Mouse (Mus musculus) embryonic facial prominence, embryonic 10.5 days (tissue): ENCODE measurements around the gene Lrp1. TPM values are rescaled to one million over a fixed set of nuclear protein-coding genes. Genes with fewer than 3 reads are reported as not detected.

Source experiments
- DNase-seq: peaks from one replicate; pipeline ENCODE4 v3.0.0-alpha.2; 2017; ENCODE audit warnings: low spot score
- H3K27ac ChIP-seq: fragments of 300-500 bp; sonication (generic); replicated peaks from 2 replicates; pipeline ENCODE4 v1.5.1; 2016; ENCODE audit warnings: mild to moderate bottlenecking
- H3K27me3 ChIP-seq: fragments of 300-500 bp; sonication (generic); replicated peaks from 2 replicates; pipeline ENCODE4 v1.6.1; 2016; ENCODE audit warnings: low read depth, mild to moderate bottlenecking; ENCODE audit not compliant: poor library complexity, severe bottlenecking
- H3K36me3 ChIP-seq: fragments of 300-500 bp; sonication (generic); replicated peaks from 2 replicates; pipeline ENCODE4 v1.6.1; 2016; ENCODE audit warnings: mild to moderate bottlenecking, moderate library complexity
- H3K4me1 ChIP-seq: fragments of 300-500 bp; sonication (generic); 2 replicates; pipeline ENCODE4 v1.6.1; 2016
- H3K4me3 ChIP-seq: fragments of 300-500 bp; sonication (generic); 2 replicates; pipeline ENCODE4 v1.5.1; 2016; ENCODE audit warnings: mild to moderate bottlenecking, moderate library complexity
- H3K9me3 ChIP-seq: fragments of 300-500 bp; sonication (generic); 2 replicates; pipeline ENCODE4 v1.6.1; 2016; ENCODE audit warnings: mild to moderate bottlenecking
- WGBS: fragments of 180-500 bp; shearing (Covaris S2); methylation state at CpG from one replicate; pipeline ENCODE4 v1.1.7; 2016; 5-methylcytosine and 5-hydroxymethylcytosine counted together
- polyA plus RNA-seq: library from polyadenylated mRNA; unstranded; fragments of >200 nt; fragmentation: Nextera tagmentation; extraction: Ambion mirVana; gene quantifications from 2 replicates; pipeline ENCODE4 v1.2.1, GENCODE M21; 2016

Lrp1 gene
- polyA plus RNA-seq, 1 experiment from 2014 or later, result 70.6 TPM

GRCm38 (mm10) chr10:127605251-127605547 lies 15.7 kb downstream of the Lrp1 start:
- Histone ChIP-seq H3K27me3 (no peaks in the 10 kb centered on the region), H3K36me3 (peaks cover 99% of the 10 kb centered on the region), H3K4me3 (no peak overlapping the region), H3K27ac (no peak overlapping the region), H3K4me1 (peaks cover 58% of the 10 kb centered on the region), H3K9me3 (no peaks in the 10 kb centered on the region)
- 83% methylated on average over 8 of the region's 8 CpGs for WGBS
- DNase-seq, result no peak

- Histone ChIP-seq H3K27me3 (no peaks in the 10 kb centered on the region), H3K4me3 (no peak overlapping the region), H3K4me1 (peaks cover 58% of the 10 kb centered on the region), H3K36me3 (peaks cover 99% of the 10 kb centered on the region), H3K9me3 (no peaks in the 10 kb centered on the region), H3K27ac (no peak overlapping the region)
- WGBS, result 61% methylated on average over 15 of the region's 15 CpGs
- no peak for DNase-seq
Observed at GRCm38 (mm10) chr10:127604465-127605250, 16.3 kb downstream of the Lrp1 start.

- H3K27me3 ChIP-seq, result no peaks in the 10 kb centered on the region
- H3K4me1 ChIP-seq, result peaks cover 59% of the 10 kb centered on the region
- WGBS, result 68% methylated on average over 13 of the region's 13 CpGs
- peak overlapping the region; percentile 54; the same call in 1 of the 2 replicates for H3K27ac ChIP-seq
- H3K9me3 ChIP-seq, result no peaks in the 10 kb centered on the region
- no peak overlapping the region for H3K4me3 ChIP-seq
- no peak for DNase-seq
- peaks cover 97% of the 10 kb centered on the region for H3K36me3 ChIP-seq
Observed at GRCm38 (mm10) chr10:127603437-127604371, 17.2 kb downstream of the Lrp1 start.

DNA sequence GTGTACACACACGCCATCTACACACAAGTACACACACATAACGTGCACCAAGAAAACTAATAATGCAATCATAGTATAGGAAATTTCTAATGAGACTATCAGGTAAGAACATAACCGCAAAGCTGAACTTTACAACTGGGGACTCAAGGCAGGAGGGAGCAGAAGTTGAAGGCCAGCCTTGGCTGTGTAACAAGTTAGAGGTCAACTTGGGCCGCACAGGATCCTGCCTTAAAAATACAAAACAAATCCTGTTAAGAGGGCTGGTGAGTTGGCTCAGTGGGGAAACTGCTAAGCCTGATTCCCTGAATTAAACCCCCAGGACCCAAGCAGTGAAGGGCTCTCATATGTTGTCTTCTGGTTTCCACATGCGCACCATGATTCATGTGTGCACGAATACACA lies 18.8 kb downstream of the Lrp1 start:
- no peak overlapping the region for H3K27ac ChIP-seq
- no peaks in the 10 kb centered on the region for H3K27me3 ChIP-seq
- H3K9me3 ChIP-seq, result no peaks in the 10 kb centered on the region
- WGBS, result 93% methylated on average over 6 of the region's 6 CpGs
- no peak overlapping the region for H3K4me3 ChIP-seq
- DNase-seq, result no peak
- peaks cover 70% of the 10 kb centered on the region for H3K4me1 ChIP-seq
- peaks cover 96% of the 10 kb centered on the region for H3K36me3 ChIP-seq

DNA sequence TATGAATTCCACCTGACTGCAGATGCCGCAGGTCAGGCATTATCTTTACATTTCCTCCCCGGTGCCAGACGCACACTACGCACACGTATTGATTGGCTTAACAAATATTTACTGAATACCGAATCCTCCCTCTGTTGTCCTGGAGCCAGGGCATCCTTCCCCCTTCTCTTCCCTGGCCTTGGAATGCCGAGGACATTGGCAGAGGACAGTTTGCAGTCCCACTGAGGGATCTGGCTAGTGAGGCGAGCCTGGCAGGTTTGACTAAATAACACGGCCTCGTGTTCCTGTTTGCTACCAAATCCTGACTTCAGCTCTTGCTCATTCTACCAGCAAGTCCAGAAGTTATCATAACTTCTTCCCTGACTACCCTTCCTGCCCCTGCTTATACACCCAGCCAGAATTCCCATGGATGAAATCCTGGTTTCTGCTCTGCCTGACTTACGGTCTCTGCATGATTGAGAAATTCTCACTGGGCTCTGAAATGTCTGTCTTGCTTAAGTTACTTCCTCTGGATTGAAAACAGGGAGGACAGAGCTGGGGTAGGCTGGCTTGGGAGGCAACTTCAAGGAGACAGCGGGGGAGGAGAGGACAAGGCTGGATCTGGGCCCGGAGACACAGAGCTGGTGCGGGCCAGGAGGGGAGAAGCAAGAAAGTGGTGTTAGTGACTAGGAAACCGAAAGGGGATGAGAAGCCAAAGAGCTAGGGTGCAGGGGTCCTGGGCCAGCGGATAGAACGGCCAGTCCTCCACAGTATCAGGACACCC lies 21.0 kb downstream of the Lrp1 start:
- DNase-seq, result peak; percentile 34
- Histone ChIP-seq H3K9me3 (no peaks in the 10 kb centered on the region), H3K4me3 (no peak overlapping the region), H3K27me3 (no peaks in the 10 kb centered on the region), H3K27ac (peak overlapping the region; percentile 70), H3K4me1 (peaks cover 75% of the 10 kb centered on the region), H3K36me3 (peaks cover 94% of the 10 kb centered on the region)
- WGBS, result 54% methylated on average over 17 of the region's 17 CpGs

DNA sequence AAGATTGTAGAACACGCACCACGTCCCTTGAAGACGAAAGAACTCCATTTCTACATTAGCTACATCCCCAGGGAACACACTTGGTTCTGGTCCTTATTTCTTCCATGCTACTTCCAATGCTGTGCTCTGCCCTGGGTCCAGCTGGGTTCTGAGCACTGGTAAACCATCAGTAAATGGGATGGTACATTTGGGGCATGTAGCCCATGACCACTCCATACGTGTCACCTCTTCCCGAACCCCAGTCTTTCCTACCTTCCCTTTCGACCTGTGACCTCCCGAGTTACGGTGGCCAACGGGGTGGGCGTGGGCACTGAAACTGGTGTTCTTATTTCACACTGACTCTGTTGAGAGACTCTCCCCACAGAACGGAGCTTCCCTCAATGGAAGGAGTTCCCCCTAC lies 21.7 kb downstream of the Lrp1 start:
- peak overlapping the region; percentile 70 for H3K27ac ChIP-seq
- peak overlapping the region; percentile 6; the same call in 1 of the 2 replicates for H3K4me3 ChIP-seq
- no peak for DNase-seq
- H3K27me3 ChIP-seq, result no peaks in the 10 kb centered on the region
- H3K9me3 ChIP-seq, result no peaks in the 10 kb centered on the region
- peaks cover 68% of the 10 kb centered on the region for H3K4me1 ChIP-seq
- 72% methylated on average over 11 of the region's 11 CpGs for WGBS
- H3K36me3 ChIP-seq, result peaks cover 94% of the 10 kb centered on the region

GRCm38 (mm10) chr10:127598607-127599006 lies 22.3 kb downstream of the Lrp1 start:
- 50% methylated on average over 8 of the region's 8 CpGs for WGBS
- H3K4me3 ChIP-seq, result no peak overlapping the region

DNA sequence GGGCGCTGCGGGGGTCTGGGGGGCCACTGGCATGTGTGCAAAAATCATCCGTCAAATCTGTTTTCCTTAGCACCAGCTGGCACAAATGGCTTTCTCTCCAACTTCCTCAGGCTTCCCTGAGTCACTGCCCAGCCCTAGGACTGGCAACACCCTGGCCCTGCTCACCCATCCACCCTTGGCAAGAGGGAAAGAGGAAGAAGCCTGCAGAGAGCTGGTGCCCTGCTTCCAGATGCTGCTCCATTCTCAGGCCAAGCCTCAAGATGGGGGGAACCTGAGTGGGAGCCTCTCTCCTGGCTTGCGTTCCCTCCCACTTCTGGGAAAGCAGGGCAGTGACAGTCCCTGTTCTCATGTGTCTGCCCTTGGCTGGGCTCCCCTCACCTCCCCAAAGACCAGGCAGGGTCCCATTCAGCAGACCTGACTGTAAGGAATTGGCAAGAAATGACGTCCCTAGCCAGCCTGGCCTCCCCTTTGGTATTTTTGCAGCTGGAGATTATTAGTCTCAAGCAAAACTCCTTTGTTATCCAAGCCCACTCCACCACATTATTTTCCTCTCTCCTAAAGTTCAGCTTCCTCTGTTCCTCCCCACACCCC lies 23.5 kb downstream of the Lrp1 start:
- H3K27ac ChIP-seq, result peak overlapping the region; percentile 72
- DNase-seq, result peak; percentile 46
- 69% methylated on average over 5 of the region's 5 CpGs for WGBS
- H3K4me1 ChIP-seq, result peaks cover 52% of the 10 kb centered on the region
- H3K27me3 ChIP-seq, result no peaks in the 10 kb centered on the region
- peaks cover 94% of the 10 kb centered on the region for H3K36me3 ChIP-seq
- no peaks in the 10 kb centered on the region for H3K9me3 ChIP-seq
- no peak overlapping the region for H3K4me3 ChIP-seq

More at GRCm38 (mm10) chr10:127598607-127599006, 22.3 kb downstream of the Lrp1 start:
- Histone ChIP-seq H3K27me3 (no peaks in the 10 kb centered on the region), H3K27ac (peak overlapping the region; percentile 72), H3K9me3 (no peaks in the 10 kb centered on the region), H3K4me1 (peaks cover 61% of the 10 kb centered on the region), H3K36me3 (peaks cover 94% of the 10 kb centered on the region)
- peak; percentile 31 for DNase-seq

DNA sequence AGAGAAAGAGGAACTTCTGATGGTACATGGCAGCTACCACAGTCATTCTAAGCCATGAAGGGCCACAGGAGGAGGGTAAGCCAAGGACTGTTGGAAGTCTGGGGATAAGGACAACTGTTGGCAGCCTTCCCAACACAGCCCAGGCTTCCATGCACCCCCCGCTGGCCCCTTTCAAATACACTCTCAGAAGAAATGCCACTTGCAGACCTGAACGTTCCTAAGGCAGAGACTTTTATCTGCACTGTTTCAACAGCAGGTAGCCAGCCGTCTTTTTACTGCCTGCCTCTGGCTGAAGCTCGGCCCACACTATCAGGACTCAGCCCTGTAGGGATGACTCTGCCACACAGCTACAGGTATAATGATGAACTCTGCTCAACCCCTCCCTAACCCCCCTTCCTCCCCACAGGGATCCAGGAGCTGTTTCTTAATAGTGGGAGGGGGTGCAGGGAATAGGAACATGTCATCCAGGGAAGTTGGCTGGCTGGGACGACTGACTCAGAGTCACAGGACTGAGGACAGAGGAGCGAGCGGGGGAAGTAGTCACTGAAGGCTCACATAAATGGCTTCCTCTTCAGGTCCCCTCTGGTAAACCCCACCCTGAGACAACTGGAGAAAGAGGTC lies 24.5 kb downstream of the Lrp1 start:
- Histone ChIP-seq H3K36me3 (peaks cover 94% of the 10 kb centered on the region), H3K4me3 (no peak overlapping the region), H3K27ac (0 out of 2 replicates have a peak overlapping the region, but pooled peaks have one; percentile 26), H3K27me3 (no peaks in the 10 kb centered on the region), H3K9me3 (no peaks in the 10 kb centered on the region), H3K4me1 (peaks cover 62% of the 10 kb centered on the region)
- 75% methylated on average over 7 of the region's 7 CpGs for WGBS
- DNase-seq, result no peak

DNA sequence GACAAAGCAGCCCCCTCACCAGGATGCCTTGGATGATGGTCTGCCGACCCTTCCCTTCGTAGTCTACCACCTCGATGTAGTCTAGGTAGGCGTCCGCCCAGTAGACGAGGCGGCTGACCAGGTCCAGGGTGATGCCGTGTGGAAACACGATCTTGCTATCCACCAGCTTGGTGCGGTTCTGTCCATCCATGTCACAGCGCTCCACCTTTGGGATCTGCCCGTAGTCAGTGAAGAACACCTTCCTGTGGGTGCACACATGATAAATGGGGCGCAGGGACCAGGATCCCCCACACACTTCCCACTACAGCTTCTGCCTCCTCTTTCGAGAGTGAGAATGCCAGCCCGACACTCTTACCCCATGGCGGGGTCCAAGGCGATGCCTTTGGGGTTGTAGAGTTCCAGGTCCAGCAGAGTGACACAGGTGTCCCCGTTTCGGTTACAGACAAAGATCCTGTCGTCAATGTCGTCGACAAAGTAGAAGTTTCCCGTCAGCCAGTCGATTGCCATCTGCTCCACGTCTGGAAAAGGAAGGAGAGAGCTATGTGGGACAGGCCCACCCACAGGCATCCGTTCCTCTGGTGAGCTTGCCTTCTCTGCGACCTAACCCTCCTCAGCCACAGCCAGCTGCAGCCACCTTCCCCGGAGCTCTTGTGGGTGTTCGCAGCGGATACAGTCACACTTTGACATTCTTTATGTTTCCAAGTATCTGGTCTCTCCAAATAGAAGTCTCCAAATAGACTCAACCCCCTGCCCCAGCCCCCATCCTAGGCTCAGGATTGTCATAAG lies 25.8 kb downstream of the Lrp1 start:
- Histone ChIP-seq H3K4me3 (no peak overlapping the region), H3K36me3 (peaks cover 94% of the 10 kb centered on the region), H3K27ac (no peak overlapping the region), H3K27me3 (no peaks in the 10 kb centered on the region), H3K4me1 (peaks cover 54% of the 10 kb centered on the region), H3K9me3 (no peaks in the 10 kb centered on the region)
- WGBS, result 91% methylated on average over 30 of the region's 30 CpGs
- no peak for DNase-seq

DNA sequence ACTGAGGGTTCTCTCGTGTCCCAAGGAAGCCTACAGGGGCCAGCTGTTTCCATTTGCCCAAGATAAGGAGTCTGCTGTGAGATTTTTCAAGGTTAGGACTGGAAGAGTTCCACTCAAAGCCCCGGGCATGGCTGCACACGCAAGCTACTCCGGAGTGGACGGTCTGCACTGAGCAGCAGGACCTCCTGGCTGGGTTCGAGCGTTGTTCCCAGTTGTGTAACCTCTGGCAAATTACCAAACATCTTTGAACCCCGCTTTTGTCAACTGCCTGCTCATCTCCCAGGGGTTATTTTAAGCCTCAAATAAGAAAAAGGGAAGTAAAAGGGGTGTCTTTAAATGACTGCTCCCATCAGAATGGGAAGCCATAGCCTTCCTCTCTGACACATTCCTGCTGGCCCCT lies 26.5 kb downstream of the Lrp1 start:
- H3K27me3 ChIP-seq, result no peaks in the 10 kb centered on the region
- no peaks in the 10 kb centered on the region for H3K9me3 ChIP-seq
- no peak for DNase-seq
- H3K27ac ChIP-seq, result no peak overlapping the region
- 93% methylated on average over 8 of the region's 8 CpGs for WGBS
- no peak overlapping the region for H3K4me3 ChIP-seq
- H3K36me3 ChIP-seq, result peaks cover 94% of the 10 kb centered on the region
- H3K4me1 ChIP-seq, result peaks cover 47% of the 10 kb centered on the region
